Mouse (Mus musculus) E14TG2a.4 (cell line): ENCODE data around the gene Iffo2.

Experiments
- H3K27me3 ChIP-seq: 2 replicates; pipeline ENCODE4 v1.6.1; 2014; ENCODE audit warnings: low read length, control low read depth; ENCODE audit not compliant: insufficient read depth
- H3K36me3 ChIP-seq: 2 replicates; pipeline ENCODE4 v1.6.1; 2014; ENCODE audit warnings: low read length, control low read depth; ENCODE audit not compliant: insufficient read depth
- H3K4me1 ChIP-seq: replicated peaks from 2 replicates; pipeline ENCODE4 v1.6.1; 2014; ENCODE audit warnings: low read depth, low read length, control low read depth
- H3K4me3 ChIP-seq: replicated peaks from 2 replicates; pipeline ENCODE4 v1.5.1; 2014; ENCODE audit warnings: mild to moderate bottlenecking, low read length
- H3K9me3 ChIP-seq: 2 replicates; pipeline ENCODE4 v1.6.1; 2014; ENCODE audit warnings: low read length, control low read depth
- CTCF ChIP-seq: conservative IDR thresholded peaks from 2 replicates; pipeline ENCODE4 v1.5.1; 2014; ENCODE audit warnings: low read length
- NANOG ChIP-seq: IDR thresholded peaks from 2 replicates; pipeline ENCODE4 v1.6.1; 2014; ENCODE audit warnings: borderline replicate concordance, low read length, mixed read lengths
- POU5F1 ChIP-seq: IDR thresholded peaks from 2 replicates; pipeline ENCODE4 v1.6.1; 2014; ENCODE audit warnings: low read length, borderline replicate concordance

Iffo2 gene

DNA sequence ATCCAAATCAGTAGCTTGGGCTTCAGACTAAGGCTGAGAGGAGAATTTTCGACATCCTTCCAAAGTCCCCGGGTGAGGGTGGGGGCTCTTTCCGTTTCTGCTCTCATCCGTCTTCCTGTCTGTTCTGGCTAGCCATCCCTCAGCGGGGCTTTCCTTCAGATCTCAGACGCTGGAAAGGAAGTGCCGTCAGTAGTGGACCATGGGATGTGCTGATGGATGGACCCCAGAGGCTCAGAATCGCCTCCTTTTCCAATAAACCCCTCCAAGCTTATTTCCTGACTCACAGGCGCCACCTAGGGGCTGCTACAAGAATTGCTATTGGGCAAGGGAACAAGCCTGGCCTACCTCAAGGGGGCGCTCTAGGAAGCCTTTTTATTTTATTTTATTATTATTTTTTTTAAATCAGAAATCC is 81.2 kb downstream of the Iffo2 start:
- Histone ChIP-seq H3K9me3 (no peaks in the 10 kb centered on the region), H3K4me1 (peaks cover 48% of the 10 kb centered on the region)

DNA sequence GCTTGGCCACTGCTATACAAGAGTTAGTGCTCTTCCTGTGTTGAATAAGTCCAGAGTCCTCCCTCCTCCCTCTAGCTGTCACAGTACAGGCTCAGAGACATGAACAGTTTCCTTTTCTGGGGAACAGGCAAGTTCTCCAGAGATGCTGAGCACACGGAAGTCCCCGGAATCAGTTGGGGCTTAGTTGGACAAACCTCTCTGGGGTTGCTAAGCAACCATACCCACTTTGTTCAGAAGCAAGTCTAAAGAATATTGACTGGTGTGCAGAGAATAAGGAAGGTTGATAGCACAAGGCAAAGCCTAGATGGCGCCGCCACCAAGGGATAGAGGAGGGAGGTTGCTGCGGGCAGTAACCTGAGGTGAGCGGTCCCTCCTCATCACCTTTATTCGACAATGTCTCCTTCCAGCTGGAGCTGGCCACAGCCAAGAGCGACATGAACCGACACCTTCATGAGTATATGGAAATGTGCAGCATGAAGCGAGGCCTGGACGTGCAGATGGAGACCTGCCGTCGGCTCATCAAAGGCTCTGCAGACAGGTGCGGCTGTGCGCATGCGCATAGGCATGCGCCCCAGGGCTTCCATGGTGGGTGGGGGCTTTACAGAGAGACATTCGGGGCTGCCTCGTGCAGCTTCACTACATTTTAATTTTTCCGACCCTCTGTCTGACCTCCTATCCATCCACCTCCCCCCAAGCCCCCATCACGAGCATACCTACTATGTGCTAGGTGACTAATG is 84.3 kb downstream of the Iffo2 start:
- peaks cover 73% of the 10 kb centered on the region for H3K4me1 ChIP-seq
- peak overlapping the region; percentile 82 for H3K4me3 ChIP-seq
- TF ChIP-seq POU5F1 (no peak), CTCF (no peak), NANOG (no peak)
- no peaks in the 10 kb centered on the region for H3K27me3 ChIP-seq
- peaks cover 19% of the 10 kb centered on the region for H3K36me3 ChIP-seq
- H3K9me3 ChIP-seq, result no peaks in the 10 kb centered on the region

More for the DNA sequence above, 81.2 kb downstream of the Iffo2 start:
- 0 out of 2 replicates have a peak overlapping the region, but pooled peaks have one; percentile 43 for H3K4me3 ChIP-seq
- H3K36me3 ChIP-seq, result peaks cover 43% of the 10 kb centered on the region
- TF ChIP-seq POU5F1, result no peak
- TF ChIP-seq CTCF, result peak; percentile 100
- TF ChIP-seq NANOG, result no peak
- no peaks in the 10 kb centered on the region for H3K27me3 ChIP-seq

DNA sequence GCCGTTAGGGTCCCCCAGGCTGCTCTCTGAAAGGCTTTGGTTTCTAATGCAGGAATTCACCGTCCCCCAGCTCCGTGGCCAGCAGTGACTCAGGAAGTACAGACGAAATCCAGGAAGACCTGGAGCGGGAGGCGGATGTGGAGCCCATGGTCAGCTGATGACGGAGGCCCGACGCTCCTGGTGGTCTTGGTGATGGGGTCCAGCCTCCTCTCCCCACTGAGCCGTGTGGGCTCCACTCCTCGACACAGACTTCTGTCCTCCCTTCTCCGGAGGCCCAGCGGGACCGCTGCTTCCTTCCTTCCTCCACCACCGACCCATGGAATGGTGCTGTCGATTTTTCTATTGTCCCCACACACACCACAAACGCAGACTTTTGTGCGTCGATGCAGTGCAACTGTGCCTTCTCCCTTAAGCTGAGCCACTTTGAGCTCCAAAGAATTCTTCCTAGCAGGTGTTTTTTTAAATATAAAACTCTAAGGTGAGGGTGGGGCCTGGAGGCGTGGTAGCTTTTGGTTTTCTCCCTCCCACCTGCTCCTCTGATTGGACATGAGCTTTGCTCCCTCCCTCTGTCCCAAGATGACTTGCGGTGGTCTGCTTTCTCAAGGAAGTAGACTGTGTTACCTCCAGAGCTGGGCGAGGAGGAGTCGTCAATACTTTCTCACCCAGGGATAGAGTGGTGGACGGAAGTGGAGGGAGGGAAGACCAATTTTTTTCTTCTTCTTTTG is 86.1 kb downstream of the Iffo2 start:
- no peak for TF ChIP-seq CTCF
- no peak for TF ChIP-seq POU5F1
- TF ChIP-seq NANOG, result no peak
- H3K4me3 ChIP-seq, result peak overlapping the region; percentile 82
- H3K9me3 ChIP-seq, result no peaks in the 10 kb centered on the region
- peaks cover 72% of the 10 kb centered on the region for H3K4me1 ChIP-seq
- no peaks in the 10 kb centered on the region for H3K27me3 ChIP-seq
- peaks cover 19% of the 10 kb centered on the region for H3K36me3 ChIP-seq

DNA sequence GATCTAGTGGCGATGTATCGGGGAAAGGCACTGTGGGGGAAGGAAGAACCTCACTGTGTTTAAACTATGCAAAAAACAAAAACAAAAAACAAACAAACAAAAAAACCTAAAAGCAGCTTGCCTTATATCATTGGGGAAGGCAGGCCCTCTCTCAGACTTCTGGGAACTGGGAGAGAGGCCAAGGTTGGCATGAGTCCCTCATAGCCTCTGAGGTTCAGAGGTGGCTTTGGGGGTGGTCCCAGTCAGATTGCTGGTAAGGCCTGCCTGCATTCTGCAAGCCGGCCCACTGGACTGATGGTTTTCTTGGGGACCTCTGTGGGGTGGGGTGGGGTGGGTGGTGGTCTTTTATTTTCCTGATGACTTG is 86.6 kb downstream of the Iffo2 start:
- Histone ChIP-seq H3K4me3 (peak overlapping the region; percentile 82), H3K27me3 (no peaks in the 10 kb centered on the region), H3K36me3 (peaks cover 19% of the 10 kb centered on the region), H3K9me3 (no peaks in the 10 kb centered on the region), H3K4me1 (peaks cover 76% of the 10 kb centered on the region)
- TF ChIP-seq POU5F1 (no peak), NANOG (no peak), CTCF (no peak)

- Histone ChIP-seq H3K27me3 (no peaks in the 10 kb centered on the region), H3K36me3 (no peaks in the 10 kb centered on the region), H3K4me1 (peaks cover 85% of the 10 kb centered on the region), H3K4me3 (no peak overlapping the region), H3K9me3 (no peaks in the 10 kb centered on the region)
- TF ChIP-seq POU5F1 (no peak), NANOG (no peak), CTCF (no peak)
These were observed 89.4 kb downstream of the Iffo2 start for GRCm38 (mm10) chr4:139619765-139620164.

DNA sequence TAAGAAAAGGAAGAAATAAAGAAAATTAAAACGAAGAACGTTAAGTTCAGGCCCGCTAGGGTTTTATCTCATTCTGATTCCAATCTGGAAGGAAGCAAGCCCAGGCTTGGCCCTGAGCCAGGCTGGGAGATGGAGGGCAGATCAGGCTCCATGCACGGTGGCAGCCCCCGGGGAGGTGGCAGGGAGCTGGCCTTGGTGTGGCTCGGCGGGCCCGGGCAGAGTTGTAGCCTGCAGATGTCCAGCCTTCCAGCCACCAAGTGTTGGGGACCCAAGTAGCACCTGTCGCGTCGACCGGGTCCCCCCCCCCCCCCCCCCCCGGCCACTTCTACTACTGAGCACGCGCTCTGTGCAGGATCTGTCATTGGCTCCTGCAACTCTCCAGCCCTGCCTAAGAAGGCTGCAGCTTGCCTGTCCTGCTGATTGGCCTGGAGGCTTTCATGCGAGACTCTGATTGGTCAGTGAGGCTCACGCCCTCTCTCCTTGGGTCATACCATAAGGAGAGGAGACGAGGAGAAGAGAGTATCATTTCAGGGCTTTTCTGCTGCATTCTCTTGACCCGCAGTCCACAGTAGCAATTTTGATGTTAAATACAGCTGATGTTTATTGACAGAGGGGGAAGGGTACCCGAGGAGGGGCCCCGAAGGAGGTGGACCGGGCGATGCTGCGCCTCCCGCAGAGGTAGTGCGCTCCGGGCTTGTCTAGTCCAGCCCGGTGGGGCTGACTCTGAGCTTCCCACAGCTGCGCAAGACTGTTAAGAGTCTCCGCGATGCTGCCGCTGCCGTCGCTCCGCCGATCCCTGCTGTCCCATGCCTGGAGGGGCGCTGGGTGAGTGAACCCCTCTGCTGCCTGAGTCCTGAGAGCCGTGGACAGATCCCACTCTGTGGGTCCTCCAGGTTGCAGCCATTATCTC is 92.3 kb downstream of the Iffo2 start, which contains the start of gene Aldh4a1:
TSS of gene Aldh4a1 (plus strand) at position 494 of the 910 bp plus-strand sequence.
- Histone ChIP-seq H3K4me1 (peaks cover 81% of the 10 kb centered on the region), H3K27me3 (no peaks in the 10 kb centered on the region), H3K4me3 (peak within 1 kb of the TSS; percentile 95), H3K9me3 (no peaks in the 10 kb centered on the region), H3K36me3 (peaks cover 14% of the 10 kb centered on the region; the same call in 1 of the 2 replicates)
- TF ChIP-seq NANOG (no peak), POU5F1 (no peak), CTCF (no peak)

DNA sequence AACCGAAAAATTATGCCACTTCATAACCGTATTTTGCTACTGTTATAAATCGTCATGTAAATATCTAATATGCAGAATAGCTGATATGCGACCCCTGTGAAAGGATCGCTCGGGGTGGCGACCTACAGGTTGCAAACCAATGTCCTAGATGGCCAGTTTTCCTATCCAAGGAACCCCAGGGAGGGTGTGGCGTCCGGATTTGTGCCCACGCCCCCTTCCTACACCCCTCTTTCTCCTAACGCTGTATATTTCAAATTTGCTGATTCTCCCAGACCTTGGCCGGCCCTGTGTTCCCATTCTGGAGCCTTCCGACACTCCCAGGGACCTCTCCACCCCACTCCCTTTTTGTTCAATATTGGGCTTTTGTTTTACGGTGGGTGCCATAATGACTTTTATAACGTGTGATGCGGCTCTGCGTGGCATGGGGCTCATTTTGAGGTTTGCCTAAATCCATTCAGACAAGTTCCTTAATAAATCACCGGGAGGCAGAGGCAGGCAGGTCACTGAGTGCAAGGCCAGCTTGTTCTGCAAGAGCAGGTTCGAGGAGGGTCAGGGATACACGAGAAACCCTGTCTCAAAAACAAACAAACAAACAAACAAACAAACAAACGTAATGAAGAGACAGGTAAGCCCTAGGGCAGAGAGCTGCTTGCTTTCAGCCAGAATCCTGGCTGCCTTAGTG is 93.2 kb downstream of the Iffo2 start:
- H3K4me1 ChIP-seq, result peaks cover 79% of the 10 kb centered on the region
- TF ChIP-seq CTCF (no peak), POU5F1 (no peak), NANOG (no peak)
- H3K4me3 ChIP-seq, result peak overlapping the region; percentile 95
- H3K9me3 ChIP-seq, result no peaks in the 10 kb centered on the region
- H3K36me3 ChIP-seq, result peaks cover 22% of the 10 kb centered on the region
- no peaks in the 10 kb centered on the region for H3K27me3 ChIP-seq

DNA sequence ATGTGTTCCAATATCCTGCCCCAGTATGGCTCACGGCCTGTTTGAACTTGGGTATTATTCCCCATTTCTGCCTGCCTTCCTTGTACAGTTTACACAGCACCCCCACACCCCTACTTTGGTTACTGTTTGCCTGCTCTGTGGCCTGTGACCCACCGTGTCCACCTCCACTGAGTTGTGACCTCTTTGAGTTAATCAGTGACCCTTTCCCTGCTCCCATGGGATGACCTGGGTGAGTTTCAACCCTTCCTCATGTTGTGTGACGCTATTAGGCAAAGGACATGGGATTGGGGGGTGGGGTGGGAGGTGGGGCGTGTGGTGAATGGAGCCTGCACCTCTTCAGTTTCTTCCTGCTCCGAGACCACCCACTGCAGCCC is 93.8 kb downstream of the Iffo2 start:
- H3K27me3 ChIP-seq, result no peaks in the 10 kb centered on the region
- H3K4me3 ChIP-seq, result peak overlapping the region; percentile 95
- TF ChIP-seq POU5F1 (no peak), CTCF (no peak), NANOG (no peak)
- no peaks in the 10 kb centered on the region for H3K9me3 ChIP-seq
- H3K4me1 ChIP-seq, result peaks cover 77% of the 10 kb centered on the region
- peaks cover 22% of the 10 kb centered on the region for H3K36me3 ChIP-seq
